Mouse (Mus musculus) heart, adult 11 months (tissue): ENCODE measurements at regions not wholly inside any gene's neighbourhood (a gene's known extent, or its start where the extent isn't known, plus 50 kb on each side); places are given as distances from the start of the nearest gene placed in this dataset.

Source experiments
- DNase-seq: peaks from one replicate; pipeline ENCODE4 v3.0.0; 2022

DNA sequence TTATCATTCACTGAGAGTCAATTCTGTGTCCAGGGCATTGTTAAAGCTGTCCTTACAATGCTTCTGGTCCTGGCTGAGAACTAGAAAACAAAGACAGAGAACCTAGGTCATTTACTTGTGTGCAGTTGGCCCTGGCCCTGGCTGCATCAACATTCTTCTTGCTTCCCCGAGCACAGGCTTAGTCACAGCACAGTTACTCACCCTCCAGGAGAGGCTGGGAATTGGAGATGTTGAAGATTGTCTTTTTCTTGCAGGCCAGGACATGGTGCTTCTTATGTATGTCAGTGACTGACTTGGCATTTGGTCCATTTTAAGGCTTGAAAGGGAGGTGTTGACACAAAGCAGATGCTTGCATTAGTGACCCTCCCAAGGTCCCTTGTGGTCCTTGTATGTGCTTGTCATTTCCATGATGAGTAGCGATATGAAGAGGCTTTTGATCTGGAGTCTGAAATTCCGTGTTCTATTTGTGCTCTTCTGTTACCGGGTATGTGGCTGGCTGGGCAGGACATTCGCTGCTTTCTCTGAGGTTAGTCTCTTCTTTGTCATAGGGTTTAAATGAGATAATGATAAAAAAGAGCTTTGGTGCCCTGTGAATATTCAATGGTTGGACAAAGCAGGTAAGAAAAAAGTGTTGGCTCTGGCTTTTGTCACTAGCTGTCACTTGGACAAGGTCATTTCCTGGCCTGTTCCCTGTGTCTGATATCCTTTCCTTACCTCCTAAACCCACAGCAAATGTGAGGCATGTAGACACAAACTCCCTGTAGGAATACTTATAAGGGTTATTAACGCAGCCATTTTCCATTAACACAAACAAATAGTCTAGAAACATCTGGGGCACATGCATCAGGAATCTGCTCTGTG lies 285.0 kb upstream of the Gm21798 start:
- DNase-seq: peak; percentile 91

DNA sequence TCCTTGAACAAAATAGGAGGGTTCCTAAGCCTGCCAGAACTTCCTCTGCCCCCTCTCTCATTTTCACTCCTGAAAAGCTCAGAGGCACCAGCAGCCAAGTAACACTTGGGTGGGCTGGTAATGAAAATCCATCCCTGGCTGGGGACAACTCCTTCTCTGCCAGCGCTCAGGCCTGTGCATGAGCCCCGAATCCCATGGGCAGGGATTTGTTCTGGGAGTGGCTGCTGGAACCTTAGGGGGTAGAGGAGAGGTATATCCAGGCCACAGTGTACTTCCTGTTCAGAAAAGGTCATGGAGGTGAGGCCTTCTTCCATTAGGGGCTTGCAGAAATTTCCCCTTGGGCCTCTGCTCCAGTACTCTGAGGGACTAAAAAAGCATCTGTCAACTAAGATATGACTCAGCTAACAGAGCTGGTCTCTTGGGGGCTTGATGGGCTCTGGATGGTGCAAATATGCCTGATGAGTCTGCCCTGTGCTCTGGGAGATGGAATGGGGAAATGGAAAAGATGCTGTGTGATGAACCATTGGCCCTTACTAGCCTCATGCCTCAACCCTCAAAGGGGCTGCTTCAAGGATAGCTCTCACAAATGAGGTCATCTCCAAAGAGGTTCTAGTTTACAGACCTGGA lies 284.2 kb upstream of the Gm21798 start:
- DNase-seq: peak; percentile 97

DNA sequence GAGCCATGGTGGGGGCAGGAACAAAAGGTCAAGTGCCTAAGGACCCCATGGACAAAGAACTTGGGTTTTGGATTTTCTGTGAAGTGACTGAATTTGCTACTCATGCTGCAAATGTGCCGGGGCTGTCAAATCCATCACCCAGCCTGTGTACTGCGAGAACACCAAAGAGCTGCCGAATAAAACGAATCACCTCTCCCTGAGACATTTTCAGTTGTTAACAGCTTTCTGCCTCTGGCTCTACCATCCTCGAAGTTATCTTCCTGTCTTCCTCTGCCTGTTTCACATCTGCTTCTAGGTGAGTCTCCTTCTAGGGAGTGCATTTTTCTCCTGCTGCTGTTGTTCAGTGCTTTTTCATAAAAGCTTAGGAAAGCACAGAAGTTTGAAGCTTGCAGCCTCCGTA lies 283.3 kb upstream of the Gm21798 start:
- peak; percentile 73 for DNase-seq

DNA sequence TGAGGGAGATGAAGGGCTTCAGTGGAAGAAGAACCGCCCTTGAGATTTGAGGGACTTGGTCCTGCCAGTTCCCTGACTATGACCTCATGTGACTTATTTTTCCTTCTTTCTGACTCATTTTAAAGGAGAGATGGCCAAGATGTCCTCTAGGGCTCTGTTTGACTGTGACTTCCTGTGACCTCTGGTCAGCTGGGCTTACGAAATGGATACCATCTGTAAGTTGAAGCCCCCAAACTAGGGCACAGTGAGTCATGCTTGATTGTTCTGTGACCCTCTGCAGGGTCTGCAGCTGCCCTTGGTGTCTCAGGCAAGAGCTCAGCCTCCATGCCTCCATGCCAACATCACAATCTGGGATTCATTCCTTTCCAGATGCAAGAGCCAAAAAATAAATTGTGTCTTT lies 282.3 kb upstream of the Gm21798 start:
- DNase-seq: peak; percentile 97

DNA sequence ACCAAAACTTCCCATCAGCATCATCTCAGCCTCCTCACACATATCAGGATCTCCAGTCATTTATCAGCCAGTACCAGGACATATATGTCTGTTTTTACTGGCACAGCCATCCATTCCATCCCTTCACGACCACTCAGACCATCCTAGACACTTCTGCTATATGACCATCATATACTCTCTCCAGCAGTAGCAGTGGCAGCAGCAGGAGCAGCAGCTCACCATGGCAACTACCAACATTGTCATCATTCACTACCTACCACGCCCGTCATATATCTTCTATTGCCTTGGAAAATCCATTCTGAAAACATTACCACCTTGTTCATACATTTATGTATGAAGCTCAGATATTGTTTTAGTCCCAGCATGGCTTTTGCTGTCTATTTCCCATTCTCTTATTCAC lies 276.1 kb upstream of the Gm21798 start:
- peak; percentile 70 for DNase-seq

DNA sequence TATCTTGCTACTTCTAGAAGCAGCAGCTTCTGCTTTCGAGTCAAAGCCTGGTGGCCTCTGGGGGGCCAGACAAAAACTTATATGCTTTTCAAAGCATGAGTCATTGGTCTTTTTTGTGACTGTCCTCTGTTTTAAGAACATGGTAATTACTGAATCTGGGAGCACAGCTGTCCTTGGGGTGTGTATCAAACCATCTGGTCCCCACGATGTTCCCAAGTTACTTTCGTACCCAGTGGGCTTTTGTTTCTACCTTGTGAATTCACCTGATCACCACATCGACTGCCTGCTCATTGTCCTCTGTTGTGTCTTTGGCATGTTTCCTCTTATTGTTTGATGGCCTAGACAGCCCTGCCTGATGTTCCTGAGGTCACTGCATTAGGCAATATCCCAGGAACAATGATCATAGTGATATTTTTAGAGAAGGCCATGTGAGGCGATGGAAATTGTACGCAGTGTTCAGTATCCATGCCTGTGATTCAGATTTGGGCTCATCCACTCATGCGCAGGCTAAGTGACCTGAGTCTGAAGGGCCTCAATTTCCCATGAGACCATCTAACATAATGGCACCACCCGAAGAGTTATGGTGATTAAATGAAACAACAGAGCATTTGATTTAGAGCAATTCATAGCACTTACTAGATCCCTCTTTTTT lies 275.1 kb upstream of the Gm21798 start:
- peak; percentile 99 for DNase-seq

DNA sequence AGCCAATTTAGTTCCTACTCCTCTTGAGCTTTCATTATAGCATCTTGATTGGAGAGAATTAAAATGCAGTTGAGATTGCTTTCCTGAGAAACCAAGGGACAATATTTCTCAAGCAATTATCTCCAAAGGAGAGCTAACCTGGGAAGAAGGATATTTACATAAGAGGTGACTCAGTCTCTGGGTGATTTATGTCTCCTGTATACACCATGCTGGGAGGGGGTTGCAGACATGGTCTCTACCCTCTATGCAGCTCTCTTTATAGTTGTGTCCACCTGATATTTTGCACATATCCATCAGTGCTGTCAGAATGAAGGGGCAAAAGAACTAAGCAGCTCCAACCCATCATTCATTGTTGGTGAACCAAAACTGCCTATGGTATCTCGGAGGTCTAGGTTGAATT lies 274.6 kb upstream of the Gm21798 start:
- no peak for DNase-seq

DNA sequence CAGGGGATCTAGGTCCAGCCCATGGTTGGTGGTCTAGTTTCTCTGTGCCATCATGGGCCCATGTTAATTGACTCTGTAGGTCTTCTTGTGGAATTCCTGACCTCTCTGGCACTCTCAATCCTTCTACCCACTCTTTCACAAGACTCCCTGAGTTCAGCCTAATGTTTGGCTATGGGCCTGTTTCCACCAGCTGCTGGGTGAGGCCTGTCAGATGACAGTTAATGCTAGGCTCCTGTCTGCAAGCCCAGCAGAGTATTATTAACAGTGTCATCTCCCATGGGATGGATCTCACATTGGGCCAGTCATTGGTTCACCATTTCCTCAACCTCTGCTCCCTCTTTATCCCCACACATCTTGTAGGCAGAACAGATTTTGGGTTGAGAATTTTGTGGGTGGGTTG lies 271.5 kb upstream of the Gm21798 start:
- DNase-seq: peak; percentile 87

DNA sequence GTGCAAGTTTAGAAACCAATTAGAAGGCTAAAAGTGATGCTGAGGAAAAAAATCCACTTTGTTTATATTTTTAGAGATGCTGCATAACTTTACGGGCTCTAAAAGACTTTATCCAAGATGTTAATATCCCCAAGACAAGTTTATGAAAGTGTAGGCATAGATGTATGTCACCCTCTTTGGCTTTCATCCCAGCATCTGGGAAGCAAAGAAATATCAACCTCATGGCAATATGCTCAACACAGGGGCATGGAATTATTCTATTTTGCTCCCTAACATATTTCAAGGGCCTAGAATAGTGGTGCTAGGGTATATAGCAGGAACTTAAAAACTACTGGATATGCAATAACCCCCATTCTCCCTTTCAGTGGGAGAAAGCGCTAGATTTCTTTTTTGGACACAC lies 260.0 kb upstream of the Gm21798 start:
- DNase-seq: no peak

DNA sequence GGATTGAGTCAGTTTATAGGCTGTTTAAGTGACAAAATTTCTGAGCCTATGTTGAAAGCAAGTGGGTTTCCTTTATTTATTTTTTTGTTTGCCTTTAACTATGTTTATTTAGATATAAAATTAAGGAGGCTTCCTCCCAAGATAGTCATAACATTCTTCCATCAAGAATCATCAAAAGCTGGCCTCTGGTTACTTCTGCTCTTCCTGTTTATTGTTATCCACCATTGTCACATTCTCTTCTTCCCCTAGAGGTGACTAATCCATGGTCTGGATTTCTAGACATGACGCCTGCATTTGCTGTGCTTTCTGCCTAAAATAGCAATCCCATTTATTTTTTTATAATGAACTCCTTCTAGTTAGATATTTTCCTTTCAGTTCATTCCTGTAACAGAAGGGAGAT lies 259.3 kb upstream of the Gm21798 start:
- DNase-seq: no peak

DNA sequence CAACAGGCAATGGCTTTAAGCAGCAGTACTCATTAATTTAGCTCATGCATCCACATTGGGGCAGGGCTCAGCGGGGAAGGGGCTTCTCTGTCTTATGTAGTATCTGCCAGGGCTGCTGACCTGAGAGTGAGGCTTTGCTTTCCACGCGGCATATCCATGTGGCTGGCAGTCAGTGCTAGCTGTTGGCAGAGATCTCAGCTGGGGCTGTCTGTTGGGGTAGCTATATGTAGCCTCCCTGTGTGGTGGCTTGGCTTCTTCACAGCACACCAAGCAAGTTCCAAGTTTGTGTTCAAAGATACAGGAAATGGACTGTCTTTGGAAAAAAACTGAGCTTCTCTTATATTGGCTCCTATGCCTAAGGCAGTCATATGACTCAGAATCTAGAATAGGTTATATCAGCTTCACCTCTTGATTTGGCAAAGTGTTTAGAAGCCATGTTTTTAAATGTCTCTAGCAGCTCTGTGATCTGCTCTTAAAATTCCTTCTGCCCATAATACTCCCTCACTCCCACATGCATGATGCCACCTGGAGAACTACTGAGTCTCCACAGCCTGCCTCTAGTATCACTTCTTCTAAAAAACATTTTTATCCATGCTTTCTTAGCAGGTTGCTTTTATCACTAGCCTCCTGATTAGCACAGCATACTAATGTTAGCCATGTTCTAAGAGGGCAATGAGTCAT lies 254.9 kb upstream of the Gm21798 start:
- peak; percentile 92 for DNase-seq

DNA sequence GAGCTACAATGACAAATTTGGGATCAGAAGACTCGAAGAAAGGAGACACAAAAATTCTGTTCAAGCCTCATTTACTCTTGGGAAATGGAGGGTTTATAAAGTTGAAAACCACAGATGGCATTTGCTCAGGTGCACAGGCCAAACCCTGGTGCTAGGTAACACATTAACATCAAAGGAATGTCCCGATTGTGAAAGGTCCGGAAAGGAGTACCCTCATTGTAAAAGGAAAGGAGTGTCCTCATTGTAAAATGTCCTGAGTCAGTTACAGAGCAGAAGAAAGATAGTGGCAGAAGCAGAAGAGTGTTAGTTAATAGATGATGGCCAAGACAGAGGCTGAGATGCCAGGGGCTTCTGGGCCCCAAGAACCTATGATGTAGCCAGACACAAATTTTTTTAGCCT lies 252.8 kb upstream of the Gm21798 start:
- DNase-seq: no peak

DNA sequence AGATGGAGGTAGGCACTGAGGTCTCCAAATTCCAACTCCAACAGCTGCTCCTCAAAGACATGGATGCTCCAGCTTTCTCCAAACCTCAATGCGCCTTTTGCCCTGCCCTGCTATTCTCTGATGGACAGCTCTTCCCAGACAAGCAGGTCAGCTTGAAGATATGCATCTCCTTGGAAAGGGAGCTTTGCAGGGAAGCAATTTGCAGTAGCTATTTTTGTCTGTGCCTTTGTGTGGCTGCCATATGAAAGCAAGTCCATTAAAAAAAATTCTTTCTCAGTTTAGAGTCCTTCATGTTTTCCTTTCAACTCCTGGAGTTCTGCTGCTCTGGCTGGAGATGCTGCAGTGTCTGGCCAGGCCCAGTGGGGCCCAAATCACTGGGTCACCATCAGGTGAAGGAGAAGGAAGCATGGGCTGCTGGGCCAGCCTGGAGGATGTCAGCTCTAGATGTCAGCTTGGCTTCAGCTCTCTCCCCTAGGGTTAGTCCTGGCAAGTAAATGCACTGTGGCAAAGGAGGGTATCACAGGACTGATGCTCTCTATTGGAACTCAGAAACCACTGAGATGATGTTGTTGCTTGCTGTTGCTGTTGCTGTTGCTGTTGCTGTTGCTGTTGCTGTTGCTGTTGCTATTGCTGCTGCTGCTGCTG lies 240.5 kb upstream of the Gm21798 start:
- DNase-seq: peak; percentile 81

DNA sequence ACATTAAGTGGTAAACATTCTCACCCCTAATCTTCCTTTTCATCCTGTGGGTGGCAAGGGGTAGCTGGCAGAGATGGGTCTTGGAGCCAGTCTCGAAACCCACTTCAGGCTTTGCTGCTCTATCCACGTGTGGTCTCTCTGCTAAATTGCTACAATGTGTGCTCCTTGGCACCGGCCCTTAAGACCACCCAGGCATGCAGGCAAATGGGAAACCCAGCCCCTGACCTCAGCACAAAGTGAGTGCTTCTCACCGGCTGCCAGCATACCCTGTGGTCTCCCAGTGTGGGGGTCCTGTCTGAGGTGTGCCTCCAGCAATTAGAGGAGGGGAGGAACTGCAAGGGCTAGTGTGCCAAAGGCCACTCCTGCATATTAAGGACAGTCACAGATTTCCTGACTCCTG lies 238.5 kb upstream of the Gm21798 start:
- DNase-seq: peak; percentile 61

DNA sequence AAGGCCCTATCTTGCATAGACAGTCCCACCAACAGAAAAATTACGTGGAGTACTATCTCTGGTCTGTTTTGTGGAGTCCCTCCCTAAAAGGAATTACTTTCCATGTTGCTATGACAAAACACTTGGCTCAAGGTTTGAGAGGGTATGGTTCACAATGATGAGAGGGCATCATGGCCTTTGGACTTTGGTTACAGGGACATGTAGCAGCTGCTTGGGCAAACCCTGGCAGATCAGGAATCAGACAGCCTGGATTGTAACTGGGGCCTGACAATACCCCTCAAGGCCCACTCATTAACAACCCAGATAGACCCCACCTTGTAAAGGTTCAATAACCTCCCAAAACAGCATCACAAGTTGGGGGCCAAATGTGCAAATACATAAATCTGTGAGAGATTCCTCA lies 237.0 kb upstream of the Gm21798 start:
- peak; percentile 55 for DNase-seq

DNA sequence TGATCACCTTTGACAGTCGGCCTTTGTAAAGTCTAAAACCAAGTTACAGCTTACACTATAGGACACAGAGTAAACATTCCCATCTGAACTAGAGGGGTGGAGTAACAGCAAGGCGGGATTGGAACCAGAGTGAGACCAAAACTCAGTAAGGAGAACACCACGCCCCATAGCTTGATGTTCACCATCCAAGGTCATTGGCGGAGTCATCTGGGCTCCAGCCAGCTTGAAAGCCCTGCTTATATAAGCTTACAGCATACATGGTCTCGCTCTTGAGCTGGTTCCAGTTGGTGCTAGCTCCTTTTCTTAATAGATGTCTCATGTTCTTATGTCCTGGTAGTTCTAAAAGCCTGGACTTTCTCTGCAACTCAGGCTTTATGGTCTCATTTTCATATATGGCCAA lies 236.4 kb upstream of the Gm21798 start:
- peak; percentile 85 for DNase-seq

DNA sequence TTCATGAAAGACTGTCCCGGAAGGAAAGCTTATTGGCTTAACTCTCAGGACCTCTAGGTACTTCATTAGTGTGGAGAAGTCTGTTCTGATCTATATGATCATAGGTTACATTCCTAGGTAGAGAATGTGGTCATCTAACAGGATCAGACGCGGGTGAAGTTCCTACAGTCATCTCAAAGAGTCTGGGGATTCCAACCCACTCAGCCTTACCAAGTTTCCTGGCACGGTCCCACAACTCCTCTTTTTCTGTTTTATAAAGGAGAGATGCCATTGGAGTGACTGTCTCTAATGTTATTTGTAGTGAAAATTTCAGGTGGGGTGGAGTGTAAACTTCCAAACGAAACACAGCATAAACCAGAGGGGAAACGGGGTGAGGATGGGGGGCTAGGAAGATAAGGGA lies 233.4 kb upstream of the Gm21798 start:
- DNase-seq: no peak

DNA sequence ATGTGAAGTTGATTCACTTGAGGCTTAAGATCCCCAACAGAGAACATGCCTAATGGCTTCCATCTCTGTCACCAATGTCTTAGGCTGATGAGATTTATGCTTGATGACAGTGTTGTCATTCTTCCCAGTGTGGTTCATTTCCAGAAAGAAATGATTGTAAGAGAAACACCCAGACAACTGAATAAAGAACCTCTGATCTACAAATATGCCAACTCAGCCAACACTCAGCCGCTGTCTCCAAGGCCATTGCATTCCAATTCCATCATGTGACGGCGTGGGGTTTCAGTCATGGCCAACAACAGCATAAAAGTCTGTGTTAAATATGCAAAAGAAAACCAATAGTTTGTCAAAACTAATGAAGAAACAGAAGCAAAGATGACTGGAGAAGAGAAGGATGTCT lies 230.7 kb upstream of the Gm21798 start:
- no peak for DNase-seq

DNA sequence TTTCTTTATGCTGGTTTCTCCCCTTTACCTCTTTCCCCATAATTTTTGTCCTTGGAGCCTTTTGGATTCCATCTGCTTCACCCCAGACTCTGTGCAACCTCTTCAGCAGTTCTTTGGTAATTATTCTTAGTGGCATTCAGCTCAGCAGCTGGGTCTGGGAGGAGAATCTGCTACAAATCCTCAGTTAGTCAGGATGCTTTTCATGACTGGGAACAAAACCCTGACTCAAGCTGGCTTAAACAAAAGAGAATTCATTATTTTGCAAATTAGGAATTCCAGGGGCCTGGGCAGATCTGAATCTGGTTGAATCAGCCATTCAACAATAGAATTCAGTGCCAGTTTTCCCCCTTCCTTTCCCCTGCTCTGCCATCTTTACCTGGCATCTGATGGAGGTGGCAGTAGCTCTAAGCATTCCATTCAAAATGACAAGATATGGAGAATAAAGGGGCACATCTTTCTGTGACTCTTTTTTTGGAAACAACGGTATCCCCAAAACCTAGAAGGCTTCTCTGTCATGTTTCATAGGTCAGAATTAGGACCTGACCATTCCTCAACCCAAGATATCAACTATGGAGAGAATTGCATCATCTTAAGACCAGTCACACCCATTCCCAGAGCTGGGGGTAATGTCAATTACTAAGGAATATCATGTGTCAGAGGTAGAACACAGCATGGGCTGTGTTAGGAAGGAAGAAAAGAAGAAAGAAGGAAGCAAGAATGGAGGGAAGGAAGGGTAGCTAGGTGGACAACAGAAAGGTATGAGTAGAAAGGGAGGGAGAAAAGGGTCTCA lies 227.2 kb upstream of the Gm21798 start:
- DNase-seq: peak; percentile 42

DNA sequence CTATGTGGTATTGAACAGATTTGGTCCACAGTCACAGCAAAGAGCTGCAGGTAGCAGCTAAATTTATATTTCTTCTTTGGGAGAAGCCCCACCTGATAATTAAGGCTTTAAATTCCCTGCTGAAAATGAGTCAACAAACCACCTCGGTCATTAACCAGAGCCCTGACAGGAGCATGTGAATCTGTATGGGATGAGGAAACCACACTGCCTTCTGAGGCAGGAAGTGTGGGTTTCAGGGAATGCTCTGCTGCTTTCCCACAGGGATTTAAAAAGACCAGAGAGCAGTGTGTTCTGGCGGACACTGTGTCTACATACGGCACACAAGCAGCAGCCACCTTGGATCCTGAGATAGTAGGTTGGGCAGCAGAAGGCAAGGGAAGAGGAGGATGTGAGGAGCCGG lies 204.0 kb upstream of the Gm21798 start:
- DNase-seq: no peak

DNA sequence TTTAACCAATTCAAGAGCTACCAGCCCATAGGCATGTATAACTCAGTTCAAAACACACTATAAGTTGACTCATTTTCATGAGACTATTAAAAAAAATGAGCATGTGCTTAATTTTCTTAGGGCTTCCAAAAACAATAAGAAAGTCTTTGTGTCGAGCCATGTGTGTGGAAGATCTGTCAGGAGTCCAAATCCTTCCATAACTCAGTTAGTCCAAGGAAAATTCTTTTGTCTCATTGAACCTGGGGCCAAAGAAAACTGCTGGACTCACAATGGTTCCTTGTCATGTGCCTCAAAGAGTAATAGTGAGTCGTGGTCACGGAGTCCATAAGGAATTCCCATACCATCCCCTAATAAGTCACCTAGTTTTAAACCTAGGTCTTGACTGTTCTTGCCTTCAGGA lies 199.0 kb upstream of the Gm21798 start:
- DNase-seq: no peak

DNA sequence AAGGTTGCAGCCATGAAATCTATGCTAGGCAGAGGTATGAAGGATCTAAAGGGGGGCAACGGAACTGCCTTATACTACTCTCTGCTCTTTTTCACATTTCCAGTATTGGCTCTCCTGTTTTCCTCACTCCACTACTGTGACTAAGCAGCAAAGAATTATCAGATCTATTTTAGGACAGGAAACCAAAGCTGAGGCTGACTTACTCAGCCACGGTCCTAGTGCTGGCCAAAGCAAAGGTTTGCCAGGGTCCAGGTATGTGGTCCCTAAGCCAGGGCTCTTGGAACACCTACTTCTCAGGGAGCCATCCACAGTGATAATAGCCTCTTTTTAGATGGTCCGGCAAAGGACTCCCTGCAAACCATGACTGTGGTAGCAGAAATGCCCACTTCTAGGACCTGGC lies 195.6 kb upstream of the Gm21798 start:
- peak; percentile 83 for DNase-seq
